Mouse (Mus musculus): ENCODE results near the gene Zfp12. TPM values are rescaled to one million over a fixed set of nuclear protein-coding genes. Genes with fewer than 3 reads are reported as not detected.

Zfp12 gene
- total and polyA plus RNA-seq, 2 experiments, result 4.6 to 6.4 TPM

GRCm38 (mm10) chr5:143254487-143255130 lies 19.6 kb downstream of the Zfp12 start:
- no peaks in the 10 kb centered on the region for H3K79me2 ChIP-seq (ENCODE audit: control insufficient read depth, insufficient read depth, low read length)
- no peak overlapping the region for H3K27ac ChIP-seq (replicated peaks; ENCODE audit: insufficient read depth, low read depth, low read length)
- no peaks in the 10 kb centered on the region for H3K4me1 ChIP-seq (ENCODE audit: control insufficient read depth, insufficient read depth, low read length)
- TF ChIP-seq CTCF (IDR thresholded peaks at IDR 0.05; ENCODE audit: low read depth, low read length) (no peak), POLR2A (IDR thresholded peaks at IDR 0.05; ENCODE audit: extremely low read depth, insufficient read depth, low read length) (no peak)
- H3K27me3 ChIP-seq (ENCODE audit: control insufficient read depth, insufficient read depth, low read length), result peaks cover 17% of the 10 kb centered on the region
- no peak overlapping the region for H3K9ac ChIP-seq (ENCODE audit: low read depth, low read length)
- no peak overlapping the region for H3K4me3 ChIP-seq (ENCODE audit: insufficient read depth, low read depth, low read length)
- H3K36me3 ChIP-seq (ENCODE audit: control insufficient read depth, insufficient read depth, low read length), result no peaks in the 10 kb centered on the region; the same call in 1 of the 2 replicates
- WGBS, result 70% methylated on average over 66 of the region's 66 CpGs
- DNase-seq (ENCODE audit: extremely low read depth, low read depth, low spot score), result no peak

- H3K79me2 ChIP-seq (ENCODE audit: control insufficient read depth, insufficient read depth, low read length), result no peaks in the 10 kb centered on the region
- no peak for DNase-seq (ENCODE audit: extremely low read depth, low read depth, low spot score)
- H3K9ac ChIP-seq (ENCODE audit: low read depth, low read length), result no peak overlapping the region
- H3K4me3 ChIP-seq (ENCODE audit: insufficient read depth, low read depth, low read length), result no peak overlapping the region
- no peak for TF ChIP-seq CTCF (IDR thresholded peaks at IDR 0.05; ENCODE audit: low read depth, low read length)
- no peak for TF ChIP-seq POLR2A (IDR thresholded peaks at IDR 0.05; ENCODE audit: extremely low read depth, insufficient read depth, low read length)
- H3K27me3 ChIP-seq (ENCODE audit: control insufficient read depth, insufficient read depth, low read length), result peaks cover 17% of the 10 kb centered on the region
- H3K27ac ChIP-seq (replicated peaks; ENCODE audit: insufficient read depth, low read depth, low read length), result no peak overlapping the region
- H3K36me3 ChIP-seq (ENCODE audit: control insufficient read depth, insufficient read depth, low read length), result no peaks in the 10 kb centered on the region; the same call in 1 of the 2 replicates
- WGBS, result 76% methylated on average over 24 of the region's 24 CpGs
- no peaks in the 10 kb centered on the region for H3K4me1 ChIP-seq (ENCODE audit: control insufficient read depth, insufficient read depth, low read length)
Measured at GRCm38 (mm10) chr5:143255131-143255519, 20.2 kb downstream of the Zfp12 start.

- no peak for DNase-seq (ENCODE audit: extremely low read depth, low read depth, low spot score)
- Histone ChIP-seq H3K27ac (replicated peaks; ENCODE audit: insufficient read depth, low read depth, low read length) (no peak overlapping the region), H3K9ac (ENCODE audit: low read depth, low read length) (no peak overlapping the region), H3K79me2 (ENCODE audit: control insufficient read depth, insufficient read depth, low read length) (no peaks in the 10 kb centered on the region), H3K27me3 (ENCODE audit: control insufficient read depth, insufficient read depth, low read length) (peaks cover 17% of the 10 kb centered on the region), H3K36me3 (ENCODE audit: control insufficient read depth, insufficient read depth, low read length) (no peaks in the 10 kb centered on the region; the same call in 1 of the 2 replicates), H3K4me3 (ENCODE audit: insufficient read depth, low read depth, low read length) (no peak overlapping the region), H3K4me1 (ENCODE audit: control insufficient read depth, insufficient read depth, low read length) (no peaks in the 10 kb centered on the region)
- WGBS, result 94% methylated on average over 5 of the region's 5 CpGs
- TF ChIP-seq CTCF (IDR thresholded peaks at IDR 0.05; ENCODE audit: low read depth, low read length) (no peak), POLR2A (IDR thresholded peaks at IDR 0.05; ENCODE audit: extremely low read depth, insufficient read depth, low read length) (no peak)
Measured at GRCm38 (mm10) chr5:143255802-143256201, 20.8 kb downstream of the Zfp12 start.

GRCm38 (mm10) chr5:143261636-143262035 lies 26.7 kb downstream of the Zfp12 start:
- WGBS, result 94% methylated on average over 8 of the region's 8 CpGs
- Histone ChIP-seq H3K4me3 (ENCODE audit: insufficient read depth, low read depth, low read length) (no peak overlapping the region), H3K36me3 (ENCODE audit: control insufficient read depth, insufficient read depth, low read length) (no peaks in the 10 kb centered on the region), H3K9ac (ENCODE audit: low read depth, low read length) (no peak overlapping the region), H3K79me2 (ENCODE audit: control insufficient read depth, insufficient read depth, low read length) (no peaks in the 10 kb centered on the region), H3K27ac (replicated peaks; ENCODE audit: insufficient read depth, low read depth, low read length) (no peak overlapping the region), H3K27me3 (ENCODE audit: control insufficient read depth, insufficient read depth, low read length) (no peaks in the 10 kb centered on the region), H3K4me1 (ENCODE audit: control insufficient read depth, insufficient read depth, low read length) (no peaks in the 10 kb centered on the region)
- DNase-seq (ENCODE audit: extremely low read depth, low read depth, low spot score), result no peak
- TF ChIP-seq POLR2A (IDR thresholded peaks at IDR 0.05; ENCODE audit: extremely low read depth, insufficient read depth, low read length), result no peak
- TF ChIP-seq CTCF (IDR thresholded peaks at IDR 0.05; ENCODE audit: low read depth, low read length), result no peak

GRCm38 (mm10) chr5:143264689-143265088 lies 29.7 kb downstream of the Zfp12 start:
- Histone ChIP-seq H3K27me3 (ENCODE audit: control insufficient read depth, insufficient read depth, low read length) (no peaks in the 10 kb centered on the region), H3K36me3 (ENCODE audit: control insufficient read depth, insufficient read depth, low read length) (no peaks in the 10 kb centered on the region), H3K4me1 (ENCODE audit: control insufficient read depth, insufficient read depth, low read length) (peaks cover 3% of the 10 kb centered on the region; the same call in 1 of the 2 replicates), H3K9ac (ENCODE audit: low read depth, low read length) (no peak overlapping the region), H3K27ac (replicated peaks; ENCODE audit: insufficient read depth, low read depth, low read length) (no peak overlapping the region), H3K79me2 (ENCODE audit: control insufficient read depth, insufficient read depth, low read length) (no peaks in the 10 kb centered on the region), H3K4me3 (ENCODE audit: insufficient read depth, low read depth, low read length) (no peak overlapping the region)
- TF ChIP-seq CTCF (IDR thresholded peaks at IDR 0.05; ENCODE audit: low read depth, low read length), result no peak
- TF ChIP-seq POLR2A (IDR thresholded peaks at IDR 0.05; ENCODE audit: extremely low read depth, insufficient read depth, low read length), result no peak
- 93% methylated on average over 10 of the region's 10 CpGs for WGBS
- DNase-seq (ENCODE audit: extremely low read depth, low read depth, low spot score), result no peak

GRCm38 (mm10) chr5:143265409-143265808 lies 30.4 kb downstream of the Zfp12 start:
- Histone ChIP-seq H3K9ac (ENCODE audit: low read depth, low read length) (no peak overlapping the region), H3K79me2 (ENCODE audit: control insufficient read depth, insufficient read depth, low read length) (no peaks in the 10 kb centered on the region), H3K27me3 (ENCODE audit: control insufficient read depth, insufficient read depth, low read length) (no peaks in the 10 kb centered on the region), H3K36me3 (ENCODE audit: control insufficient read depth, insufficient read depth, low read length) (no peaks in the 10 kb centered on the region), H3K4me1 (ENCODE audit: control insufficient read depth, insufficient read depth, low read length) (peaks cover 6% of the 10 kb centered on the region), H3K4me3 (ENCODE audit: insufficient read depth, low read depth, low read length) (no peak overlapping the region), H3K27ac (replicated peaks; ENCODE audit: insufficient read depth, low read depth, low read length) (no peak overlapping the region)
- TF ChIP-seq CTCF (IDR thresholded peaks at IDR 0.05; ENCODE audit: low read depth, low read length), result no peak
- no peak for TF ChIP-seq POLR2A (IDR thresholded peaks at IDR 0.05; ENCODE audit: extremely low read depth, insufficient read depth, low read length)
- DNase-seq (ENCODE audit: extremely low read depth, low read depth, low spot score), result no peak
- 43% methylated on average over 1 of the region's 1 CpGs for WGBS

All from liver, adult 2 months (tissue).